Mouse (Mus musculus): Measurements from ENCODE around the gene Stx5a.
A peak's percentile ranks its signal among the peaks of the same experiment; 100 is the strongest.

Gene Stx5a

GRCm38 (mm10) chr19:8745382-8745781 lies 4.2 kb downstream of the Stx5a start:
- DNase-seq (ENCODE audit: low spot score) = no peak

- no peak for DNase-seq (ENCODE audit: low spot score)
These were observed 6.2 kb downstream of the Stx5a start for GRCm38 (mm10) chr19:8747368-8747767.

DNA sequence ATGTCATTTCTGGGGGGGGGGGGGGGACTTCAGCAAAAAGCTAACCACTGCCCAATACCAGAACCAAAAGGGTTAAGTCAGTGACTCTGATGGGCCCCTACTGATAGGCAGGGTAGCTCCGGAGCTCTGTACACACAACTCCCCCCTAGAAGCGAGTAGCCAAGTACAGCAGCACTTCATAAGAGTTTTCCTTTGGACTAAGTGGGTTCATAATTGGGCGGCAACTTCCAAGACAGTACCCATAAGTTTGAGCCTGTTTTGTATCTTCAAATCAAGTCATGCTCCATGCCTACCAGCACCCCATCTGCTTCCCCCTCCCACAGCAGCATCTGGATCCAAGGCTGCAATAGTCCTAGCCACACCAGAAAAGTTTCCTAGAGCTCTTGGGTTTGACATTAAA lies 14.4 kb downstream of the Stx5a start:
- DNase-seq (ENCODE audit: low spot score) = no peak

- peak; percentile 95 for DNase-seq (ENCODE audit: low spot score)
These were observed 15.6 kb downstream of the Stx5a start, which contains the start of gene Nxf1 for GRCm38 (mm10) chr19:8756635-8757387. Gene Nxf1 (plus strand): TSS chr19:8757073.

DNA sequence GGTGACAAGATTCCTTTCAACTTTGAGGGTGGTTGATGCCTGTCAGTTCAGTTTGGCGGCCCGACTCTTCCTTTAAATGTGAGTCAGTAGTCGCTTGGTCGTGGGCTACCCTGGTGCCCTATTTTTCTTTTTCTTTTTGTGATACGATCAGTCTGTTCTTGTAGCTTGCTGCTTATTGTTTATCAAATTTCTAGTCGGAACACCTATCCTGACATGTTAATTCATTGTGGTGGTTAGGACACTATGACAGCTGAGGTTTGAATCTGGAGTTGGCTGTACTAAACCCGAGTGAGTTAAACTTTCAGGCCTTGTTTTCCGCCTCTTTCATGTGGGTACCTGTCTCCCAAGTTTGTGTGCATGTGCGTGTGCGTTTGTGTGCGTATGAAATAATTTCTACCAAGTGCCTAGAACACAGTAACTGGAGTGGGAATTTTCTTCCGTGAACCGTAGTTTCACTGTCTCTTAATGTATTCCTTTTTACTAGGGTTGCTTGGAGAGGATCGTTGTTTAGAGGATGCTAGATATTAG lies 16.3 kb downstream of the Stx5a start:
- no peak for DNase-seq (ENCODE audit: low spot score)

GRCm38 (mm10) chr19:8758899-8759298 lies 17.7 kb downstream of the Stx5a start:
- no peak for DNase-seq (ENCODE audit: low spot score)

DNA sequence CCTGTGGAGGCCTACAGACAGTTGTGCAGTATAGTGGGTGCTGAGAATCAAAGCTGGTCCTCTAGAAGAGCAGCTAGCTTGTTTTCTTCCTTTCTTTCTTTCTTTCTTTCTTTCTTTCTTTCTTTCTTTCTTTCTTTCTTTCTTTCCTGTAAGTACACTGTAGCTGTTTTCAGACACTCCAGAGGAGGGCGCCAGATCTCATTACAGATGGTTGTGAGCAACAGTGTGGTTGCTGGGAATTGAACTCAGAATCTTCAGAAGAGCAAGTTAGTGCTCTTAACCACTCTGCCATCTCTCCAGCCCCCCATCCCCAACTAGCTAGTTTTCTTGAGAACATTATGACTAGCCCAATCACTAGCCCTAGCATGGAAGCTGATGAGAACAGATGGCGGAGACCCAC lies 19.5 kb downstream of the Stx5a start:
- DNase-seq (ENCODE audit: low spot score) = no peak

DNA sequence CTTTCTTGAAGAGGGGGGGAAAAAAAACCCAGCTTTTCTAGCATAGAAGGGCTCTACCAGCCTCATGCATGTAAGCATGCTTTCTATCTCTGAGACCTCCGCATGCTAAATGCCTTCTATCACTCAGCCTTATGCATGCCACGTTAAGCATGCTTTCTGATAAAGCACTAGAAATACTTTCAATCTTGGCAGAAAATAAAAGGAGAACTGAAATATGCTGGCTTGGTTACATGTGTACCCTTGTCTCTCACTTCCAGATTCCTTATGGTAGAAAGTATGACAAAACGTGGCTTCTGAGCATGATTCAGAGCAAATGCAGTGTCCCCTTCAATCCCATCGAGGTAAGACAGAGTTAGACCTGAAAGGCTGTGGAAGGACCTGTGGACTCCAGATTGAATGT lies 22.1 kb downstream of the Stx5a start:
- no peak for DNase-seq (ENCODE audit: low spot score)

DNA sequence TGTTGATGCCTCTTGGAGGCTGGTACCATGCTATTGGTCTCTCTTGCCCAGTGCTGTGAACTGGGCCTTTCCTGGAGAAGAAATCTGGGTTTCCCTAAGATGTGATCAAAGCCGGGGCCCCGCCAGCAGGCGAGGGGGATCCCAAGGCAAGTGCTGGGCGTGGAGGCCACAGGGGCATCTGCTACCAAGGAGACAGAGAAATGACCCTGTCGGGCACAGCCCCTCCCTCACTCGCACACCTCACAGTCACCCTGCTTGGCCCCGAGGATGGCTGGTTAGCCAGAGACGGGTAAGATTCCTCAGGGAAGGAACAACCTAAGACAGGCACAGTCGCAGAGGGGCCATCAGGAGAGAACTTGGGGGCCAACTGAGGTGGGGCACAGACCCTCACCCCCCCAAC lies 24.3 kb downstream of the Stx5a start:
- no peak for DNase-seq (ENCODE audit: low spot score)

DNA sequence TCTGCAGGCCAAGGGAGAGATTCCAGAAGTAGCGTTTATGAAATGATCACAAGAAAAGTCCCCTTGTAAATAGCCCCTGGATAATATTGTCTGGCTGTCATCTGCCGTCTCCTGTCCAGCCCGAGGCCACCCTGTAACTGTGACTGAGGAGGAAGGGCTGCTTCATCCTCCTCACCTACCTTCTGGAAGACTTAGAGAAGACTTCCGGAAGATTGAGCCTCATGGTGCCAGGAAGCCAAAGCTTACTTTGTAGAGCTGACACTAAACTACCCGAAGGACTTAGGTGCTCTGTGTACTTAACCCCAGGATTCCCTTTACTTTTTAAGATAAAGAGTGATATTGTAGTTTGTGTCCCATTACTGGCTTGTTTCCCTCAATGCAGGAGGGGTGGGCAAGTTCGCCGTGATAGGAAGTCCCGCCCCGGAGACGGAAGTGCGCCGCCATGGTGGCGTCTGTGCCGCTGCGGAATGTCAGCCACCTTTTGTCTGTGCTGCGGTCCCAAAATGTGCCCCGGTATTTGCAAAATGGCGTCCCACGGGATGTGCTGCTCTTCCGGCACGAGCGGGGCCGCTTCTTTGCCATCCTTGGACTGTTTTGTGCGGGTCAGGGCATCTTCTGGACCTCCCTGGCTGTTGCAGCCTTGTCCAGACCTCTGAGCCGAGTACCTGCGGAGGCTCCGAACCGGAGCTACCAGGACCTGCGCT lies 29.5 kb downstream of the Stx5a start, which contains the start of gene Tmem223:
Tmem223 (plus strand) TSS at position 430 of the 704 bp plus-strand sequence.
- peak; percentile 77 for DNase-seq (ENCODE audit: low spot score)

DNA sequence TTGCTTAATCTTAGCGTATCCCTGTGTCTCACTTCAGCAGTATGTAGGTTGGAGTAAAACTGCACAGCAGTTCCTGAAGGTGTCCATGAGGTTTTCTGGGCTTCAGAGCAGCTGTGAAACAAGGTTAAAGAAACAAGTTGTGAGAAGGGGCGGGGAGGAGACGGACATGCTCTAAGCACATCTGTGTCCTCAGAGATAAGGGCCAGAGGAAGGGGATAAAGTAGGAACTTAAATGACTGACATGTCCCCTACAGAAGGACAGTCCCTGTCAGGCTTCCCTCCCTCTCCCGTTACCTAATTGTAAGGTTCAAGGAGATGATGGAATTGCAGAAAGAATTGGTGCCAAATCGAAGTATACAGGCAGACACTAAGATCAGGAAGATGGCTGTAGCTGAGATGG lies 31.8 kb downstream of the Stx5a start:
- no peak for DNase-seq (ENCODE audit: low spot score)

DNA sequence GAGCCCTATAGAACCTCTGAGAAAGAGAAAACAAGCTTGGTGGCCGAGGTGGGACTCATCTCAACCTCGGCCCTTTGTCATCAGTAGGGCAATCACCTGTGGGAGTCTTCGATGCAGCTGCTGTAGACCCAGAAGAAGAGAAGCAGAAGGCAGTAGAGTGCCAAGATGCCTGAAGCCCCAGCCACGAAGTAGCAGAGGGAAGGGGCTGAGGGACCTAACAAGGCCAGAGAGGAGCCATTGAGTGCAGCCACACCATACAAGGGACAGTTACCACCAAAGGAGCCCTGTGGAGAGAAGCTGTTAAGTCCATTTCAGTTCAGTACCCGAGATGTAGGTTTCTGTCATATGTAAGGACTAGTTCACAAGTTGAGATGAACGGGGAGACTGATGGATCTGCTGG lies 32.2 kb downstream of the Stx5a start:
- no peak for DNase-seq (ENCODE audit: low spot score)

DNA sequence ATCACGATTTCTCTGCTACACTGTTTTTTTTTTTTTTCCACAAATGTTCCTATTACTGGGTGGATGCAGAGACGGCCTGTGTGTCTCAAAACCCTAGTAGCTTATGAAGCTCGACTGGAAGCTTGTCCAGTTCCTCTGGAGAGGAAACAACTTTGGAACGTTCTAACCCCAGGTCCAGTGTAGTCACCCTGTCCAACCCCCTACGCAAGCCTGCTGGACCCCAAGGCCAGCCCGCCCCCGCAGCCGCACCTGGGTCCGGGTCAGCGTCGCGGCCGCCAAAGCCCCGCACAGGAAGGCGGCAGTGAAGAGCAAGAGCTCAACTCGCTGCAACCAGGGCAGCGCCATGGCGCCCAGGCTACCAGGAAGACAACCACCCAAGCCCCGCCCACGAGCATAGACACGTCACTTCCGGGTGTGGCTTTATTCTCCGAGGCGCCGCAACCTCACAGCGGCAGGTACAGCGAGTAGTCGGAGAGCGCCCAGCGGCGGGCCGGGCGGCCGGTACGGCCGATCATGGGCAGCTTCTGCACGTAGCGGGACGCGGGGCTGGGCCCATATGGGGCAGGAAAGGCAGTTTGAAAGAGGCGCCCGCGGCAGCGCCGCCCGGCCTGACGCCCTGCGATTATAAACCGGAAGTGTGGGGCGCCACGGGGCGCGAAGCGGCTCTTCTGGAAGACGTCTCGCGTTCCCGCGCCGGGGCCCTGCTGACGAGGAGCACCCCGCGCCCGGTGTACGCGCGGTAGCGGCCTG lies 33.0 kb downstream of the Stx5a start, which contains the start of gene Tmem179b:
Tmem179b (minus strand) TSS at position 382 of the 750 bp plus-strand sequence.
- peak; percentile 98 for DNase-seq (ENCODE audit: low spot score)

DNA sequence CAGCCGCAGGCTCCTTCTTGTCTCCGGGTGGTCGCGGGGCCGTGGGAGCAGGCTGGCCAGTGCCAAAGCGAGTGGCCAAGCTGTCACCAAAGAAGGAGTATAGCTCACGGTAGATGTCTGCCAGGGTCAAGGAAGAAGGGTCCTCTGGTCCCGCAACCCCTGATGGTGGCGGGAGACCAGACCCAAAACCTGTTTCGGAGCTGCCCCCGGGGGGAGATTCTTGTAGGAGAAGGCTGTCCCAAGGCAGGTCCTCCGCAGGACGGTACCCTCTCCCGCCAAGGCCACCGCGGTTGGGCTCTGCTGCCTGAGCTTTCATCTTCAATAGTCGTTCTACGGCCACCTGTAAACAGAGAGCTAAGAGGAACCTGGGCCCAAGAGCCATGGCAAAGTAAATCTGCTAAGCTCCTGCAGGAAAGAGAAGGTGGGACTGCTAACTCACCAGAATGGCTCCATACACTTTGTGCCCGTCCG lies 33.8 kb downstream of the Stx5a start:
- DNase-seq (ENCODE audit: low spot score) = peak; percentile 27

GRCm38 (mm10) chr19:8786008-8786781 lies 45.0 kb downstream of the Stx5a start, which contains the start of gene Taf6l:
Gene Taf6l (minus strand): TSS chr19:8786417.
- peak; percentile 76 for DNase-seq (ENCODE audit: low spot score)

DNA sequence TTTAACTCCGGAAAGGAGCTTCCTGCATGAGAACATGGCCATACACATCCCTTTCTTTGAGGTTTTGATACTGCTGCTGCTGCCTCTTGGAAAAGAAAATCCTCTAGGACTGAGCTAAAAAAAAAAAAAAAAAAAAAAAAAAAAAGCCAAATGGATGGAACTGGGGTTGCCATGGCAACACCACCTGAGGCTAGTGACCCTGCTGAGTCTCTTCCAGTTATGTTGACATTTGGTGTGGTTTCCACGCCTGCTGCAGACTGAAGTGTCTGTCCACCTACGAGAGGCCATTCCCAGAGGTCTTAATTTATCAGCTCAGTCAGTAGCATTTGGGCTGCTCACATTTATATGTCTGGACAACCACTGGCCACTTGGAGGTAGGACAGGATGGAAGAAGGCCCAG lies 47.3 kb downstream of the Stx5a start:
- DNase-seq (ENCODE audit: low spot score) = no peak

DNA sequence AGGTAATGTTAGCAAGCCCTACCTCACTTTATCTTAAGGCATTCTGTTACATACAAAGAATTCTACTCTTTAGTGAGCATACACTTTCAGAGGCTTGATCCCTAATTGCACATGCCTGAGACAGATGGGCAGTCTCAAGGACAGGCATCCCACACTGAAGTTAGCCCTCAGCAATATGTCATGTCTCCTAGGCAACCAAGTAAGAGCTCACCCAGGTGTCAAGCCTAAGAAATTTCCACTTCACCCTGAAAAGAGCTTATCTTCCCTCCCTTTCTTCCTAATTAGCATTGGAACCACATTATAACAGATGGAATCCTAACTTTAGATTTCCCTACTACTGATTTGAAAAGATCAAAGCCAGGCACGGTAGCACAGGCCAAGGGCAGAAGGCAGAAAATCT lies 48.0 kb downstream of the Stx5a start:
- DNase-seq (ENCODE audit: low spot score) = no peak

DNA sequence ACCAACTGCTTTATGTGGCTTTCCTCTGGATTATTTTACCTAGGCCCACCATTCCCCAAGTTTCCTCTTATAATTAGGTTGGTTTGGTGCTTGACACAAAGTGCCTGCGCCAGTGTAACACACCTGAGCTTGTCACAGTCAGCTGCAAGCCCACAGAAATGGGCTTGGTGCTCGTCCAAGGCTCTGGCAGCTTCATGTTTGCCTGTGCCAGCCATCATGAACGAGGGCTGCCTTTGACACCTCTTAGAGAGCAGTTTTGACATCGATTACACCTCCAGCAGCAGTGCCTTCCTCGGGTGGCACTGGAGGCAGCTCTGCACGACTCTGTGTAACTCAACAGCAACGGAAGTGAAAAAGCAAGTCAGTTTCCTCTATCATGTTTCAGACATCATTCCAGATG lies 49.0 kb downstream of the Stx5a start:
- no peak for DNase-seq (ENCODE audit: low spot score)

DNA sequence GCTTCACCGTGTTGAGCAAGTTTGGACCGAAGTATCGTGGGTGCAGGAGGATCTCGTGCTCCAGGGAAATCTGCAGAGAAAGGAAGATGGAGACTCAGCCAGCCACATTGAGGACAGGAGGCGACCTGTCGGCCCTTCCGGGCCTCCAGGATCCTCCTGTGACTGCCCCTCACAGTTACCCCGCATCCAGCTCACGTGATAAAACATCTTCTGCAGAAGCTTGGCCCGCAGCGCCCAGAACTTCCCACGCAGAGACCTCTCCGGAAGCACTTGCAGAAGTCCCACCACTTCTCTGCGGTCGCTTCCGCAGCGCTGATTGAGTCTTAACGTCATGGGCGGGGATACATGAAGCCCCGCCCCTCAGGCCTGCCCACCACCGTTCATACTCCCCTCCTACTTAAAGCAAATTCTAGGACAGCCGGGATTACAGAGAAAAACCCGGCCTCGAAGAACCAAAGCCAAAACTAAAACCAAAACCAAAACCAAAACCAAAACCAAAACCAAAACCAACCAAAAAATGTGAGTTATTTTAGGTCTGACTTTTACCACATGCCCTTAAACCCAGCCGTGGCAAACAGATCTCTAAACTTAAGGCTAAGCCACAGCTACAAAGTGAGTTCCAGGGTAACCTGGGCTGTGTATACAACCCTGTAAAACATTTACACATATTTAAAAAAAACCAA lies 57.2 kb downstream of the Stx5a start, which contains the start of gene Polr2g:
Polr2g (minus strand) TSS at position 314 of the 683 bp plus-strand sequence.
- peak; percentile 85 for DNase-seq (ENCODE audit: low spot score)

DNA sequence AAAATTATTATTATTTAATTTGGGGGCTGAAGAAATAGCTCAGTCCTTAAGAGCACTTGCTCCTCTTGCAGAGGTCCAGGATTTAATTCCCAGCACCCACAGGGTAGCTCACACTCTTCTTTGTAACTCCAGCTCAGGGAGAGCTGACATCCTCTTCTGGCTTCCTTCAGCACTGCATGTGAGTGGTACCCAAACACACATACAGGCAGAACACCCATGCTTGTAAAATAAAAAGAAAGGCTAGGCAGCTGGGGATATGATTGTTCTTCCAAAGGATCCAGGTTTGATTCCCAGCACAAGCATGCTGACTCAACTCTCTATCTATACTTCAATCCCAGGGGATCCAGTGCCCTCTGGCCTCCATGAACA lies 57.7 kb downstream of the Stx5a start:
- DNase-seq (ENCODE audit: low spot score) = no peak

Measured in urinary bladder, postnatal 25 days (tissue).